Mouse (Mus musculus) embryonic facial prominence, embryonic 12.5 days (tissue): ENCODE measurements around the gene Atg4a-ps. TPM values are rescaled to one million over a fixed set of nuclear protein-coding genes. Genes with fewer than 3 reads are reported as not detected.

Source experiments
- ATAC-seq: fragments of 200-750 bp; cut with Nextera tagmentation; 2 replicates; pipeline ENCODE4 v1.8.0; 2017; ENCODE audit not compliant: insufficient number of reproducible peaks, insufficient read depth, low FRiP score, low TSS enrichment
- H3K27ac ChIP-seq: fragments of 300-500 bp; sonication (generic); 2 replicates; pipeline ENCODE4 v1.5.1; 2016; ENCODE audit warnings: mild to moderate bottlenecking
- H3K27me3 ChIP-seq: fragments of 300-500 bp; sonication (generic); 2 replicates; pipeline ENCODE4 v1.6.1; 2016; ENCODE audit warnings: mild to moderate bottlenecking, moderate library complexity
- H3K36me3 ChIP-seq: fragments of 300-500 bp; sonication (generic); 2 replicates; pipeline ENCODE4 v1.6.1; 2016; ENCODE audit warnings: mild to moderate bottlenecking
- H3K4me1 ChIP-seq: fragments of 300-500 bp; sonication (generic); 2 replicates; pipeline ENCODE4 v1.6.1; 2016
- H3K4me2 ChIP-seq: fragments of 300-500 bp; sonication (generic); replicated peaks from 2 replicates; pipeline ENCODE4 v1.6.1; 2016; ENCODE audit warnings: mild to moderate bottlenecking, moderate library complexity
- H3K4me3 ChIP-seq: fragments of 300-500 bp; sonication (generic); 2 replicates; pipeline ENCODE4 v1.5.1; 2016; ENCODE audit warnings: mild to moderate bottlenecking
- H3K9ac ChIP-seq: fragments of 300-500 bp; sonication (generic); 2 replicates; pipeline ENCODE4 v1.6.1; 2016; ENCODE audit warnings: mild to moderate bottlenecking, moderate library complexity
- H3K9me3 ChIP-seq: fragments of 300-500 bp; sonication (generic); 2 replicates; pipeline ENCODE4 v1.6.1; 2016; ENCODE audit warnings: mild to moderate bottlenecking, moderate library complexity
- WGBS: fragments of 180-500 bp; shearing (Covaris S2); methylation state at CpG from one replicate; pipeline ENCODE4 v1.1.7; 2016; 5-methylcytosine and 5-hydroxymethylcytosine counted together
- polyA plus RNA-seq: library from polyadenylated mRNA; unstranded; fragments of >200 nt; fragmentation: Nextera tagmentation; extraction: Ambion mirVana; gene quantifications from 2 replicates; pipeline ENCODE4 v1.2.1, GENCODE M21; 2016

Gene Atg4a-ps
- polyA plus RNA-seq, 1 experiment from 2014 or later: 0.23 TPM

GRCm38 (mm10) chr3:103626481-103626880 lies 19.4 kb downstream of the Atg4a-ps start:
- Histone ChIP-seq H3K4me3 (no peak overlapping the region), H3K4me2 (no peak overlapping the region), H3K9me3 (no peaks in the 10 kb centered on the region), H3K36me3 (no peaks in the 10 kb centered on the region), H3K27ac (no peak overlapping the region), H3K4me1 (no peaks in the 10 kb centered on the region), H3K9ac (no peak overlapping the region), H3K27me3 (no peaks in the 10 kb centered on the region)
- WGBS: 92% methylated on average over 4 of the region's 4 CpGs
- no peak for ATAC-seq

- 89% methylated on average over 13 of the region's 13 CpGs for WGBS
- no peak overlapping the region for H3K4me3 ChIP-seq
These were observed 20.7 kb downstream of the Atg4a-ps start for GRCm38 (mm10) chr3:103625169-103625568.

GRCm38 (mm10) chr3:103624591-103625051 lies 21.2 kb downstream of the Atg4a-ps start:
- Histone ChIP-seq H3K9ac (no peak overlapping the region), H3K4me2 (no peak overlapping the region), H3K36me3 (no peaks in the 10 kb centered on the region), H3K9me3 (no peaks in the 10 kb centered on the region), H3K4me3 (no peak overlapping the region), H3K27ac (no peak overlapping the region), H3K4me1 (no peaks in the 10 kb centered on the region), H3K27me3 (no peaks in the 10 kb centered on the region)
- ATAC-seq: no peak
- WGBS: 67% methylated on average over 5 of the region's 5 CpGs

More at GRCm38 (mm10) chr3:103625169-103625568, 20.7 kb downstream of the Atg4a-ps start:
- H3K9me3 ChIP-seq: no peaks in the 10 kb centered on the region
- H3K4me1 ChIP-seq: no peaks in the 10 kb centered on the region
- no peak overlapping the region for H3K27ac ChIP-seq
- no peaks in the 10 kb centered on the region for H3K36me3 ChIP-seq
- H3K27me3 ChIP-seq: no peaks in the 10 kb centered on the region
- no peak overlapping the region for H3K9ac ChIP-seq
- no peak overlapping the region for H3K4me2 ChIP-seq
- ATAC-seq: no peak

- 87% methylated on average over 10 of the region's 10 CpGs for WGBS
- H3K4me3 ChIP-seq: no peak overlapping the region
- H3K4me1 ChIP-seq: no peaks in the 10 kb centered on the region
These were observed 21.9 kb downstream of the Atg4a-ps start for GRCm38 (mm10) chr3:103623893-103624470.

GRCm38 (mm10) chr3:103620101-103620500 lies 25.8 kb downstream of the Atg4a-ps start:
- 62% methylated on average over 11 of the region's 11 CpGs for WGBS
- no peaks in the 10 kb centered on the region for H3K9me3 ChIP-seq
- H3K27me3 ChIP-seq: no peaks in the 10 kb centered on the region
- no peak for ATAC-seq
- no peak overlapping the region for H3K4me3 ChIP-seq
- H3K27ac ChIP-seq: no peak overlapping the region
- no peaks in the 10 kb centered on the region for H3K36me3 ChIP-seq
- H3K4me2 ChIP-seq: no peak overlapping the region
- no peaks in the 10 kb centered on the region for H3K4me1 ChIP-seq
- H3K9ac ChIP-seq: no peak overlapping the region

More at GRCm38 (mm10) chr3:103623893-103624470, 21.9 kb downstream of the Atg4a-ps start:
- Histone ChIP-seq H3K9me3 (no peaks in the 10 kb centered on the region), H3K27me3 (no peaks in the 10 kb centered on the region), H3K27ac (no peak overlapping the region), H3K4me2 (no peak overlapping the region), H3K9ac (no peak overlapping the region), H3K36me3 (no peaks in the 10 kb centered on the region)
- no peak for ATAC-seq

- H3K4me3 ChIP-seq: no peak overlapping the region
- H3K36me3 ChIP-seq: no peaks in the 10 kb centered on the region
- H3K4me2 ChIP-seq: no peak overlapping the region
- no peak for ATAC-seq
- H3K27me3 ChIP-seq: no peaks in the 10 kb centered on the region
- H3K27ac ChIP-seq: no peak overlapping the region
- H3K9ac ChIP-seq: no peak overlapping the region
- 31% methylated on average over 6 of the region's 6 CpGs for WGBS
- H3K4me1 ChIP-seq: no peaks in the 10 kb centered on the region
- no peaks in the 10 kb centered on the region for H3K9me3 ChIP-seq
These were observed 28.9 kb downstream of the Atg4a-ps start for GRCm38 (mm10) chr3:103616981-103617380.

GRCm38 (mm10) chr3:103615621-103616020 lies 30.2 kb downstream of the Atg4a-ps start:
- Histone ChIP-seq H3K36me3 (no peaks in the 10 kb centered on the region), H3K27me3 (no peaks in the 10 kb centered on the region), H3K4me2 (no peak overlapping the region), H3K9me3 (no peaks in the 10 kb centered on the region), H3K4me3 (no peak overlapping the region), H3K27ac (no peak overlapping the region), H3K4me1 (no peaks in the 10 kb centered on the region), H3K9ac (no peak overlapping the region)
- WGBS: 75% methylated on average over 4 of the region's 4 CpGs
- no peak for ATAC-seq

GRCm38 (mm10) chr3:103612636-103613355 lies 33.1 kb downstream of the Atg4a-ps start:
- Histone ChIP-seq H3K9me3 (no peaks in the 10 kb centered on the region), H3K4me1 (no peaks in the 10 kb centered on the region), H3K27ac (no peak overlapping the region), H3K4me3 (no peak overlapping the region), H3K27me3 (no peaks in the 10 kb centered on the region), H3K9ac (no peak overlapping the region), H3K36me3 (no peaks in the 10 kb centered on the region), H3K4me2 (no peak overlapping the region)
- ATAC-seq: no peak
- WGBS: 77% methylated on average over 9 of the region's 9 CpGs

GRCm38 (mm10) chr3:103610231-103610630 lies 35.6 kb downstream of the Atg4a-ps start:
- no peak for ATAC-seq
- WGBS: 84% methylated on average over 5 of the region's 5 CpGs
- H3K36me3 ChIP-seq: no peaks in the 10 kb centered on the region

GRCm38 (mm10) chr3:103606660-103607595 lies 38.9 kb downstream of the Atg4a-ps start:
- no peaks in the 10 kb centered on the region for H3K27me3 ChIP-seq
- no peak overlapping the region for H3K27ac ChIP-seq
- H3K9ac ChIP-seq: no peak overlapping the region
- no peak for ATAC-seq
- WGBS: 78% methylated on average over 13 of the region's 13 CpGs
- no peaks in the 10 kb centered on the region for H3K4me1 ChIP-seq
- H3K36me3 ChIP-seq: no peaks in the 10 kb centered on the region
- H3K4me3 ChIP-seq: no peak overlapping the region
- no peak overlapping the region for H3K4me2 ChIP-seq
- no peaks in the 10 kb centered on the region for H3K9me3 ChIP-seq

More at GRCm38 (mm10) chr3:103610231-103610630, 35.6 kb downstream of the Atg4a-ps start:
- Histone ChIP-seq H3K9me3 (no peaks in the 10 kb centered on the region), H3K4me1 (no peaks in the 10 kb centered on the region), H3K27me3 (no peaks in the 10 kb centered on the region), H3K27ac (no peak overlapping the region), H3K4me2 (no peak overlapping the region), H3K9ac (no peak overlapping the region), H3K4me3 (no peak overlapping the region)

GRCm38 (mm10) chr3:103606045-103606597 lies 39.7 kb downstream of the Atg4a-ps start:
- no peak overlapping the region for H3K4me2 ChIP-seq
- no peak overlapping the region for H3K27ac ChIP-seq
- H3K4me1 ChIP-seq: no peaks in the 10 kb centered on the region
- no peaks in the 10 kb centered on the region for H3K9me3 ChIP-seq
- WGBS: 84% methylated on average over 6 of the region's 6 CpGs
- no peaks in the 10 kb centered on the region for H3K36me3 ChIP-seq
- no peak overlapping the region for H3K4me3 ChIP-seq
- ATAC-seq: no peak
- no peak overlapping the region for H3K9ac ChIP-seq
- no peaks in the 10 kb centered on the region for H3K27me3 ChIP-seq
